24 mouse cellular contexts compared by ENCODE assay signal in genomic region chr8:117959501-117959900, GRCm38 (mm10).
DNase-seq lines count a peak whose midpoint lies in the region; ATAC-seq lines count a peak whose summit lies in the region.
"Had no signal": no experiment of that assay in that cellular context is flagged by ENCODE, and none has a peak within 500 bp of the region (broad histone marks: within the 10 kb centered on the region; RNA-seq: fewer than 3 reads in every experiment).

No protein-coding gene starts in this region.

- no peak for ATAC-seq in embryonic facial prominence, embryonic 14.5 days (ENCODE audit: low read depth)
- ATAC-seq in forebrain, embryonic 16.5 days: 0 out of 2 replicates have a peak, but pooled peaks have one; percentile 40
- no peak for ATAC-seq in forebrain, embryonic 11.5 days (replicated peaks; ENCODE audit: low FRiP score)
- no peak for ATAC-seq in hindbrain, embryonic 15.5 days (ENCODE audit: low FRiP score, low read depth)
- no peak for ATAC-seq in hindbrain, embryonic 14.5 days (ENCODE audit: low FRiP score)
- no peak for ATAC-seq in midbrain, embryonic 14.5 days (ENCODE audit: low FRiP score, low TSS enrichment)
- ATAC-seq in midbrain, embryonic 13.5 days: no peak
- ATAC-seq: activated CD4-positive, CD25-positive, alpha-beta regulatory T cell, adult 4 months; intestine, postnatal 0 days had no signal

- H3K27me3 ChIP-seq in embryonic facial prominence, embryonic 14.5 days (replicated peaks; ENCODE audit: control insufficient read depth, insufficient read depth, low read length): no peaks in the 10 kb centered on the region
- peaks cover 5% of the 10 kb centered on the region; the same call in 1 of the 2 replicates for H3K27me3 ChIP-seq in embryonic facial prominence, embryonic 10.5 days (replicated peaks; ENCODE audit: low read depth, poor library complexity, severe bottlenecking)
- no peaks in the 10 kb centered on the region; the same call in 1 of the 2 replicates for H3K27me3 ChIP-seq in forebrain, embryonic 16.5 days (replicated peaks; ENCODE audit: control insufficient read depth, insufficient read depth, low read length)
- H3K27me3 ChIP-seq in forebrain, embryonic 11.5 days (ENCODE audit: control insufficient read depth, insufficient read depth, low read length): no peaks in the 10 kb centered on the region
- no peaks in the 10 kb centered on the region for H3K27me3 ChIP-seq in hindbrain, embryonic 15.5 days
- H3K27me3 ChIP-seq in hindbrain, embryonic 14.5 days (ENCODE audit: control insufficient read depth, insufficient read depth, low read length): no peaks in the 10 kb centered on the region
- H3K27me3 ChIP-seq in midbrain, embryonic 14.5 days (ENCODE audit: control insufficient read depth, insufficient read depth, low read length): no peaks in the 10 kb centered on the region
- no peaks in the 10 kb centered on the region for H3K27me3 ChIP-seq in midbrain, embryonic 13.5 days
- H3K27me3 ChIP-seq: embryonic facial prominence, embryonic 12.5 days; heart, embryonic 15.5 days had no signal

- H3K36me3 ChIP-seq in embryonic facial prominence, embryonic 14.5 days (ENCODE audit: control insufficient read depth, insufficient read depth, low read length): no peaks in the 10 kb centered on the region
- H3K36me3 ChIP-seq in embryonic facial prominence, embryonic 10.5 days (replicated peaks): no peaks in the 10 kb centered on the region
- no peaks in the 10 kb centered on the region for H3K36me3 ChIP-seq in forebrain, embryonic 16.5 days (ENCODE audit: control insufficient read depth, insufficient read depth)
- H3K36me3 ChIP-seq in forebrain, embryonic 11.5 days (ENCODE audit: control insufficient read depth, insufficient read depth, low read length): no peaks in the 10 kb centered on the region
- no peaks in the 10 kb centered on the region for H3K36me3 ChIP-seq in hindbrain, embryonic 15.5 days
- H3K36me3 ChIP-seq in hindbrain, embryonic 14.5 days (replicated peaks; ENCODE audit: control insufficient read depth, insufficient read depth): no peaks in the 10 kb centered on the region
- no peaks in the 10 kb centered on the region for H3K36me3 ChIP-seq in midbrain, embryonic 14.5 days (ENCODE audit: control insufficient read depth, insufficient read depth, low read length)
- no peaks in the 10 kb centered on the region for H3K36me3 ChIP-seq in midbrain, embryonic 13.5 days
- H3K36me3 ChIP-seq: embryonic facial prominence, embryonic 12.5 days; heart, embryonic 12.5 days; heart, embryonic 15.5 days had no signal

- H3K27ac ChIP-seq in embryonic facial prominence, embryonic 14.5 days (replicated peaks; ENCODE audit: low read depth, low read length): no peak overlapping the region
- no peak overlapping the region for H3K27ac ChIP-seq in embryonic facial prominence, embryonic 10.5 days (replicated peaks)
- H3K27ac ChIP-seq in forebrain, embryonic 16.5 days (ENCODE audit: low read length): no peak overlapping the region
- no peak overlapping the region for H3K27ac ChIP-seq in forebrain, embryonic 11.5 days (ENCODE audit: low read depth, low read length)
- H3K27ac ChIP-seq in hindbrain, embryonic 15.5 days (replicated peaks): no peak overlapping the region
- no peak overlapping the region for H3K27ac ChIP-seq in hindbrain, embryonic 14.5 days
- no peak overlapping the region for H3K27ac ChIP-seq in midbrain, embryonic 14.5 days (replicated peaks; ENCODE audit: low read depth, low read length)
- no peak overlapping the region for H3K27ac ChIP-seq in midbrain, embryonic 13.5 days
- H3K27ac ChIP-seq: embryonic facial prominence, embryonic 12.5 days; gastrocnemius, adult 2 months; heart, embryonic 15.5 days had no signal

- H3K4me1 ChIP-seq in embryonic facial prominence, embryonic 14.5 days (ENCODE audit: control insufficient read depth, insufficient read depth, low read length): no peaks in the 10 kb centered on the region
- 0 out of 2 replicates have a peak, but pooled peaks cover 2% of the 10 kb centered on the region for H3K4me1 ChIP-seq in embryonic facial prominence, embryonic 10.5 days
- H3K4me1 ChIP-seq in forebrain, embryonic 16.5 days (replicated peaks; ENCODE audit: control insufficient read depth, insufficient read depth, low read length): peaks cover 9% of the 10 kb centered on the region
- H3K4me1 ChIP-seq in forebrain, embryonic 11.5 days (replicated peaks; ENCODE audit: control insufficient read depth, insufficient read depth, low read length): no peaks in the 10 kb centered on the region
- H3K4me1 ChIP-seq in hindbrain, embryonic 15.5 days (replicated peaks): peaks cover 10% of the 10 kb centered on the region; the same call in 1 of the 2 replicates
- H3K4me1 ChIP-seq in hindbrain, embryonic 14.5 days (replicated peaks; ENCODE audit: control insufficient read depth, insufficient read depth, low read length): no peaks in the 10 kb centered on the region
- no peaks in the 10 kb centered on the region for H3K4me1 ChIP-seq in midbrain, embryonic 14.5 days (ENCODE audit: control insufficient read depth, insufficient read depth, low read length)
- no peaks in the 10 kb centered on the region for H3K4me1 ChIP-seq in midbrain, embryonic 13.5 days (replicated peaks)
- H3K4me1 ChIP-seq: embryonic facial prominence, embryonic 12.5 days; heart, embryonic 12.5 days; heart, embryonic 15.5 days had no signal

- no peaks in the 10 kb centered on the region for H3K9me3 ChIP-seq in embryonic facial prominence, embryonic 14.5 days (ENCODE audit: control insufficient read depth, low read length)
- H3K9me3 ChIP-seq in embryonic facial prominence, embryonic 10.5 days: no peaks in the 10 kb centered on the region
- no peaks in the 10 kb centered on the region for H3K9me3 ChIP-seq in forebrain, embryonic 16.5 days (ENCODE audit: control insufficient read depth, low read length)
- no peaks in the 10 kb centered on the region for H3K9me3 ChIP-seq in forebrain, embryonic 11.5 days (ENCODE audit: control insufficient read depth, low read length)
- H3K9me3 ChIP-seq in hindbrain, embryonic 15.5 days: no peaks in the 10 kb centered on the region
- no peaks in the 10 kb centered on the region for H3K9me3 ChIP-seq in hindbrain, embryonic 14.5 days (ENCODE audit: control insufficient read depth, low read length)
- H3K9me3 ChIP-seq in midbrain, embryonic 14.5 days (ENCODE audit: control insufficient read depth, low read length): no peaks in the 10 kb centered on the region
- no peaks in the 10 kb centered on the region for H3K9me3 ChIP-seq in midbrain, embryonic 13.5 days
- H3K9me3 ChIP-seq: heart, embryonic 15.5 days had no signal

- H3K9ac ChIP-seq in embryonic facial prominence, embryonic 14.5 days (ENCODE audit: low read depth, low read length): no peak overlapping the region
- no peak overlapping the region for H3K9ac ChIP-seq in forebrain, embryonic 16.5 days (replicated peaks; ENCODE audit: low read depth, low read length)
- H3K9ac ChIP-seq in forebrain, embryonic 11.5 days (ENCODE audit: low read length): no peak overlapping the region
- H3K9ac ChIP-seq in hindbrain, embryonic 15.5 days: no peak overlapping the region
- H3K9ac ChIP-seq in hindbrain, embryonic 14.5 days: no peak overlapping the region
- H3K9ac ChIP-seq in midbrain, embryonic 14.5 days (replicated peaks; ENCODE audit: low read length): no peak overlapping the region
- no peak overlapping the region for H3K9ac ChIP-seq in midbrain, embryonic 13.5 days (replicated peaks)
- H3K9ac ChIP-seq: embryonic facial prominence, embryonic 12.5 days; heart, embryonic 12.5 days; heart, embryonic 15.5 days had no signal

- DNase-seq in embryonic facial prominence, embryonic 14.5 days (ENCODE audit: low spot score): peak; percentile 6
- DNase-seq in embryonic facial prominence, embryonic 10.5 days (ENCODE audit: low spot score): no peak
- DNase-seq in forebrain, embryonic 11.5 days (ENCODE audit: low spot score): no peak
- no peak for DNase-seq in hindbrain, embryonic 14.5 days (ENCODE audit: low spot score)
- DNase-seq in midbrain, embryonic 14.5 days: peak; percentile 21
- DNase-seq: adrenal gland, adult 8-10 months; adrenal gland, postnatal 25 days; cerebellum, adult 18-20 months; cerebellum, adult 9-10 months; gastrocnemius, adult 2 months; gastrocnemius, postnatal 14 days; heart, adult 18-20 months; heart, postnatal 10 days; heart, postnatal 4 days; kidney, adult 2 months had no signal

- H3K4me2 ChIP-seq in embryonic facial prominence, embryonic 14.5 days (ENCODE audit: low read depth, low read length): no peak overlapping the region
- no peak overlapping the region for H3K4me2 ChIP-seq in forebrain, embryonic 16.5 days (ENCODE audit: low read length)
- no peak overlapping the region for H3K4me2 ChIP-seq in forebrain, embryonic 11.5 days (ENCODE audit: low read depth, low read length, severe bottlenecking)
- H3K4me2 ChIP-seq in hindbrain, embryonic 15.5 days: peak overlapping the region; percentile 20; the same call in 1 of the 2 replicates
- no peak overlapping the region for H3K4me2 ChIP-seq in hindbrain, embryonic 14.5 days (replicated peaks)
- no peak overlapping the region for H3K4me2 ChIP-seq in midbrain, embryonic 14.5 days (ENCODE audit: low read length)
- no peak overlapping the region for H3K4me2 ChIP-seq in midbrain, embryonic 13.5 days (replicated peaks)
- H3K4me2 ChIP-seq: embryonic facial prominence, embryonic 12.5 days; heart, embryonic 12.5 days; heart, embryonic 15.5 days had no signal

- WGBS in embryonic facial prominence, embryonic 14.5 days: 62% methylated on average over 8 of the region's 8 CpGs
- 75% methylated on average over 8 of the region's 8 CpGs for WGBS in embryonic facial prominence, embryonic 10.5 days
- WGBS in forebrain, embryonic 16.5 days: 40% methylated on average over 8 of the region's 8 CpGs
- 71% methylated on average over 8 of the region's 8 CpGs for WGBS in forebrain, embryonic 11.5 days
- WGBS in hindbrain, embryonic 15.5 days: 55% methylated on average over 8 of the region's 8 CpGs
- 71% methylated on average over 8 of the region's 8 CpGs for WGBS in hindbrain, embryonic 14.5 days
- 67% methylated on average over 8 of the region's 8 CpGs for WGBS in midbrain, embryonic 14.5 days
- 66% methylated on average over 8 of the region's 8 CpGs for WGBS in midbrain, embryonic 13.5 days

- no peak overlapping the region for H3K4me3 ChIP-seq in embryonic facial prominence, embryonic 14.5 days (ENCODE audit: low read depth, low read length)
- no peak overlapping the region for H3K4me3 ChIP-seq in embryonic facial prominence, embryonic 10.5 days
- H3K4me3 ChIP-seq in forebrain, embryonic 16.5 days (replicated peaks; ENCODE audit: low read length): no peak overlapping the region
- no peak overlapping the region for H3K4me3 ChIP-seq in forebrain, embryonic 11.5 days (ENCODE audit: low read depth, low read length)
- no peak overlapping the region for H3K4me3 ChIP-seq in hindbrain, embryonic 15.5 days
- H3K4me3 ChIP-seq in hindbrain, embryonic 14.5 days (replicated peaks; ENCODE audit: low read length): no peak overlapping the region
- H3K4me3 ChIP-seq in midbrain, embryonic 14.5 days (replicated peaks; ENCODE audit: low read depth, low read length): no peak overlapping the region
- H3K4me3 ChIP-seq in midbrain, embryonic 13.5 days (replicated peaks): no peak overlapping the region
- H3K4me3 ChIP-seq: embryonic facial prominence, embryonic 12.5 days; erythroblast, embryonic 14.5 days; gastrocnemius, adult 2 months; heart, embryonic 12.5 days; heart, embryonic 15.5 days had no signal

Comparison
In these comparisons a context has a peak if more than half of its experiments do, and no peak if none do; other contexts are left out.
1. DNase-seq: peak in embryonic facial prominence, embryonic 14.5 days (single experiment) and midbrain, embryonic 14.5 days (single experiment); none in embryonic facial prominence, embryonic 10.5 days (single experiment), forebrain, embryonic 11.5 days (single experiment) and hindbrain, embryonic 14.5 days (single experiment).